Mouse (Mus musculus): ENCODE measurements around the gene Mrps7.
"Not testable (repeated sequence)": the region's sequence is repeated elsewhere in the genome, so short reads cannot be mapped to it uniquely, and the experiment has no call there.

- not testable (repeated sequence) for TF ChIP-seq CTCF (IDR thresholded peaks at IDR 0.05; ENCODE audit: low read depth, low read length); GATA1 (IDR thresholded peaks at IDR 0.05; ENCODE audit: borderline replicate concordance, low read length); GATA2 (IDR thresholded peaks at IDR 0.05; ENCODE audit: borderline replicate concordance, low read depth, low read length)
Observed at GRCm38 (mm10) chr11:115645498-115645897, 41.8 kb downstream of the Mrps7 start.

All from G1E (cell line).